Mouse (Mus musculus) lung, embryonic 15.5 days (tissue): ENCODE data around the gene Klhl26. TPM values are rescaled to one million over a fixed set of nuclear protein-coding genes. Genes with fewer than 3 reads are reported as not detected.

Source experiments
- polyA plus RNA-seq: library from polyadenylated mRNA; unstranded; fragments of >200 nt; fragmentation: Nextera tagmentation; extraction: Ambion mirVana; gene quantifications from 2 replicates; pipeline ENCODE4 v1.2.1, GENCODE M21; 2015

The Klhl26 gene
- polyA plus RNA-seq, 1 experiment from 2014 or later = 27.1 TPM

Other genes with a start within 250 kb of the Klhl26 start
- gene Sugp2, start 242.7 kb downstream of the Klhl26 start, polyA plus RNA-seq = 26.7 and 27.7 TPM in 2 replicates
- gene Armc6, start 242.5 kb downstream of the Klhl26 start, polyA plus RNA-seq = 24.2 and 30.1 TPM in 2 replicates
- 70.4 and 73.0 TPM in 2 replicates for gene Homer3, start 194.1 kb downstream of the Klhl26 start, polyA plus RNA-seq
- gene Ddx49, start 174.5 kb downstream of the Klhl26 start, polyA plus RNA-seq = 46.0 and 48.0 TPM in 2 replicates
- 332 and 336 TPM in 2 replicates for gene Cope, start 174.4 kb downstream of the Klhl26 start, polyA plus RNA-seq
- 3.1 and 3.3 TPM in 2 replicates for gene Cers1, start 161.2 kb downstream of the Klhl26 start, polyA plus RNA-seq
- gene Gdf1, start 147.2 kb downstream of the Klhl26 start, polyA plus RNA-seq = 1.0 TPM in 2 replicates
- gene Upf1, start 123.7 kb downstream of the Klhl26 start, polyA plus RNA-seq = 17.3 and 19.6 TPM in 2 replicates
- gene Comp, start 103.4 kb downstream of the Klhl26 start, polyA plus RNA-seq = 0.46 and 0.70 TPM in 2 replicates
- 14.2 and 17.6 TPM in 2 replicates for gene Crtc1, start 37.4 kb downstream of the Klhl26 start, polyA plus RNA-seq
- 6.5 and 6.6 TPM in 2 replicates for gene Tmem59l, start 10.4 kb upstream of the Klhl26 start, polyA plus RNA-seq
- 181 and 186 TPM in 2 replicates for gene Crlf1, start 16.2 kb upstream of the Klhl26 start, polyA plus RNA-seq
- 120 and 122 TPM in 2 replicates for gene Rex1bd, start 29.8 kb upstream of the Klhl26 start, polyA plus RNA-seq
- gene Uba52, start 33.8 kb upstream of the Klhl26 start, polyA plus RNA-seq = 909 and 953 TPM in 2 replicates
- gene Fkbp8, start 50.8 kb upstream of the Klhl26 start, polyA plus RNA-seq = 307 and 313 TPM in 2 replicates
- 50.0 and 54.4 TPM in 2 replicates for gene Kxd1, start 51.0 kb upstream of the Klhl26 start, polyA plus RNA-seq
- gene Ell, start 62.5 kb upstream of the Klhl26 start, polyA plus RNA-seq = 17.2 and 17.5 TPM in 2 replicates
- gene Isyna1, start 117.4 kb upstream of the Klhl26 start, polyA plus RNA-seq = 134 TPM in 2 replicates
- 111 and 122 TPM in 2 replicates for gene Ssbp4, start 131.9 kb upstream of the Klhl26 start, polyA plus RNA-seq
- gene Lrrc25, start 139.2 kb upstream of the Klhl26 start, polyA plus RNA-seq = 1.9 and 2.5 TPM in 2 replicates
- 0.31 and 0.45 TPM in 2 replicates for gene Gdf15, start 155.5 kb upstream of the Klhl26 start, polyA plus RNA-seq
- gene Pgpep1, start 183.4 kb upstream of the Klhl26 start, polyA plus RNA-seq = 38.5 and 47.7 TPM in 2 replicates
- gene Lsm4, start 196.3 kb upstream of the Klhl26 start, polyA plus RNA-seq = 268 and 320 TPM in 2 replicates
- 49.7 TPM in 2 replicates for gene Jund, start 222.0 kb upstream of the Klhl26 start, polyA plus RNA-seq
- 0.02 TPM in 1 of 2 replicates, not detected in the other for gene Iqcn, start 226.5 kb upstream of the Klhl26 start, polyA plus RNA-seq
- gene Gm3336, start 241.6 kb upstream of the Klhl26 start, polyA plus RNA-seq = not detected in 2 replicates
- gene Pde4c, start 246.8 kb upstream of the Klhl26 start, polyA plus RNA-seq = 0.08 and 0.16 TPM in 2 replicates